Mouse (Mus musculus) MEL (cell line): ENCODE measurements around the gene Slc25a47. TPM values are rescaled to one million over a fixed set of nuclear protein-coding genes. Genes with fewer than 3 reads are reported as not detected.

Source experiments
- DNase-seq: peaks from one replicate; pipeline ENCODE4 v3.0.0; 2011; ENCODE audit warnings: low read depth, low spot score
- H3K27ac ChIP-seq: 2 replicates; pipeline ENCODE4 v1.5.1; 2012; ENCODE audit warnings: low read depth, mild to moderate bottlenecking, control low read depth, low read length, moderate library complexity; ENCODE audit not compliant: control insufficient read depth
- H3K27me3 ChIP-seq, 2 experiments: fragments of 150-350 bp in 1 of 2; sonication (generic) in 1 of 2; 2 replicates each; pipeline ENCODE4 v1.6.1; 2012; ENCODE audit warnings: low read length in 2 of 2, mild to moderate bottlenecking in 2 of 2, improper control_type of control experiment in 1 of 2, moderate library complexity in 1 of 2; ENCODE audit not compliant: insufficient read depth in 2 of 2, control insufficient read depth in 1 of 2
- H3K36me3 ChIP-seq, 2 experiments: 2 replicates each; pipeline ENCODE4 v1.6.1; 2012 to 2014; ENCODE audit warnings: low read length in 2 of 2, improper control_type of control experiment in 1 of 2, inconsistent platforms in 1 of 2, mild to moderate bottlenecking in 1 of 2; ENCODE audit not compliant: insufficient read depth in 2 of 2, control insufficient read depth in 1 of 2
- H3K4me1 ChIP-seq, 2 experiments: fragments of 150-350 bp in 1 of 2; sonication (generic) in 1 of 2; 2 replicates each; pipeline ENCODE4 v1.6.1; 2012; ENCODE audit warnings: low read length in 2 of 2, improper control_type of control experiment in 1 of 2, mild to moderate bottlenecking in 1 of 2; ENCODE audit not compliant: insufficient read depth in 2 of 2, control insufficient read depth in 1 of 2
- H3K4me3 ChIP-seq, 2 experiments: fragments of 150-350 bp in 1 of 2; sonication (generic) in 1 of 2; 2 replicates each; pipeline ENCODE4 v1.5.1; 2012; ENCODE audit warnings: low read depth in 2 of 2, low read length in 2 of 2, mild to moderate bottlenecking in 2 of 2, moderate library complexity in 2 of 2, control low read depth in 1 of 2, improper control_type of control experiment in 1 of 2; ENCODE audit not compliant: control insufficient read depth in 1 of 2, insufficient read depth in 1 of 2
- H3K79me2 ChIP-seq: 2 replicates; pipeline ENCODE4 v1.6.1; 2012; ENCODE audit warnings: mild to moderate bottlenecking, low read length, moderate library complexity; ENCODE audit not compliant: control insufficient read depth, poor library complexity, insufficient read depth
- H3K9ac ChIP-seq: 2 replicates; pipeline ENCODE4 v1.6.1; 2012; ENCODE audit warnings: low read depth, mild to moderate bottlenecking, control low read depth, low read length, moderate library complexity; ENCODE audit not compliant: control insufficient read depth, poor library complexity, severe bottlenecking
- H3K9me3 ChIP-seq: fragments of 150-350 bp; sonication (generic); replicated peaks from 2 replicates; pipeline ENCODE4 v1.6.1; 2012; ENCODE audit warnings: mild to moderate bottlenecking, low read length, improper control_type of control experiment, moderate library complexity; ENCODE audit not compliant: insufficient read depth
- CHD1 ChIP-seq: IDR thresholded peaks from 2 replicates; pipeline ENCODE4 v1.6.1; 2012; ENCODE audit warnings: low read depth, mild to moderate bottlenecking, inconsistent platforms, low read length, improper control_type of control experiment
- CHD2 ChIP-seq: IDR thresholded peaks from 2 replicates; pipeline ENCODE4 v1.6.1; 2011; ENCODE audit warnings: low read length, improper control_type of control experiment
- CTCF ChIP-seq, 3 experiments: IDR thresholded peaks in 2 of 3; conservative IDR thresholded peaks in 1 of 3; 2 replicates each; pipeline ENCODE4 v1.5.1; 2011 to 2012; ENCODE audit warnings: low read length in 3 of 3, low read depth in 2 of 3, mild to moderate bottlenecking in 2 of 3, improper control_type of control experiment in 1 of 3, inconsistent platforms in 1 of 3, mixed read lengths in 1 of 3, moderate library complexity in 1 of 3; ENCODE audit not compliant: control insufficient read depth in 1 of 3, insufficient read depth in 1 of 3, poor library complexity in 1 of 3, severe bottlenecking in 1 of 3
- E2F4 ChIP-seq: IDR thresholded peaks from 2 replicates; pipeline ENCODE4 v1.6.1; 2011; ENCODE audit warnings: low read depth, low read length, improper control_type of control experiment, borderline replicate concordance
- ELF1 ChIP-seq: IDR thresholded peaks from 2 replicates; pipeline ENCODE4 v1.6.1; 2014; ENCODE audit warnings: low read depth, mild to moderate bottlenecking, inconsistent platforms, low read length, improper control_type of control experiment, moderate library complexity
- EP300 ChIP-seq, 2 experiments: IDR thresholded peaks; 2 replicates each; pipeline ENCODE4 v1.6.1; 2011; ENCODE audit warnings: improper control_type of control experiment in 2 of 2, low read length in 2 of 2, low read depth in 1 of 2, mild to moderate bottlenecking in 1 of 2
- ETS1 ChIP-seq: IDR thresholded peaks from 2 replicates; pipeline ENCODE4 v1.6.1; 2012; ENCODE audit warnings: low read depth, mild to moderate bottlenecking, inconsistent platforms, low read length, improper control_type of control experiment, moderate library complexity
- GABPA ChIP-seq: IDR thresholded peaks from 2 replicates; pipeline ENCODE4 v1.6.1; 2012; ENCODE audit warnings: low read depth, mild to moderate bottlenecking, inconsistent platforms, low read length, improper control_type of control experiment, moderate library complexity
- GATA1 ChIP-seq: IDR thresholded peaks from 2 replicates; pipeline ENCODE4 v1.6.1; 2011; ENCODE audit warnings: low read depth, low read length, improper control_type of control experiment
- HCFC1 ChIP-seq: IDR thresholded peaks from 2 replicates; pipeline ENCODE4 v1.6.1; 2012; ENCODE audit warnings: low read depth, mild to moderate bottlenecking, inconsistent platforms, low read length, improper control_type of control experiment, moderate library complexity
- JUND ChIP-seq: IDR thresholded peaks from 2 replicates; pipeline ENCODE4 v1.6.1; 2011; ENCODE audit warnings: low read depth, mild to moderate bottlenecking, improper control_type of control experiment, low read length
- MAX ChIP-seq: IDR thresholded peaks from 2 replicates; pipeline ENCODE4 v1.6.1; 2011; ENCODE audit warnings: low read length, improper control_type of control experiment
- MAZ ChIP-seq: IDR thresholded peaks from 2 replicates; pipeline ENCODE4 v1.6.1; 2012; ENCODE audit warnings: low read depth, mild to moderate bottlenecking, inconsistent platforms, low read length, improper control_type of control experiment
- MXI1 ChIP-seq: IDR thresholded peaks from 2 replicates; pipeline ENCODE4 v1.6.1; 2011; ENCODE audit warnings: mild to moderate bottlenecking, low read depth, low read length, improper control_type of control experiment
- MYB ChIP-seq: IDR thresholded peaks from 2 replicates; pipeline ENCODE4 v1.6.1; 2011; ENCODE audit warnings: mild to moderate bottlenecking, low read depth, low read length, improper control_type of control experiment
- MYC ChIP-seq: IDR thresholded peaks from 2 replicates; pipeline ENCODE4 v1.6.1; 2011; ENCODE audit warnings: low read depth, mild to moderate bottlenecking, low read length, improper control_type of control experiment, moderate library complexity
- NELFE ChIP-seq: IDR thresholded peaks from 2 replicates; pipeline ENCODE4 v1.6.1; 2011; ENCODE audit warnings: low read depth, low read length, improper control_type of control experiment
- NRF1 ChIP-seq: IDR thresholded peaks from 2 replicates; pipeline ENCODE4 v1.6.1; 2014; ENCODE audit warnings: low read depth, mild to moderate bottlenecking, inconsistent platforms, low read length, improper control_type of control experiment, moderate library complexity; ENCODE audit not compliant: poor library complexity, insufficient read depth, severe bottlenecking
- POLR2A ChIP-seq, 2 experiments: IDR thresholded peaks; 2 replicates each; pipeline ENCODE4 v1.6.1; 2011 to 2012; ENCODE audit warnings: low read length in 2 of 2, mild to moderate bottlenecking in 2 of 2, control low read depth in 1 of 2, improper control_type of control experiment in 1 of 2, low read depth in 1 of 2, moderate library complexity in 1 of 2; ENCODE audit not compliant: control insufficient read depth in 1 of 2, insufficient read depth in 1 of 2, poor library complexity in 1 of 2
- POLR2AphosphoS2 ChIP-seq: IDR thresholded peaks from 2 replicates; pipeline ENCODE4 v1.6.1; 2011; ENCODE audit warnings: low read length, improper control_type of control experiment
- RAD21 ChIP-seq: IDR thresholded peaks from 2 replicates; pipeline ENCODE4 v1.6.1; 2011; ENCODE audit warnings: mild to moderate bottlenecking, low read depth, low read length, improper control_type of control experiment
- RCOR1 ChIP-seq: IDR thresholded peaks from 2 replicates; pipeline ENCODE4 v1.6.1; 2012; ENCODE audit warnings: low read depth, mild to moderate bottlenecking, inconsistent platforms, low read length, improper control_type of control experiment
- SIN3A ChIP-seq: IDR thresholded peaks from 2 replicates; pipeline ENCODE4 v1.6.1; 2012; ENCODE audit warnings: low read length, improper control_type of control experiment, inconsistent platforms
- SMC3 ChIP-seq: IDR thresholded peaks from 2 replicates; pipeline ENCODE4 v1.6.1; 2011; ENCODE audit warnings: low read depth, low read length, improper control_type of control experiment
- TAL1 ChIP-seq: IDR thresholded peaks from 2 replicates; pipeline ENCODE4 v1.6.1; 2012; ENCODE audit warnings: mild to moderate bottlenecking, inconsistent platforms, low read length, moderate library complexity, mixed read lengths
- TBP ChIP-seq: IDR thresholded peaks from 2 replicates; pipeline ENCODE4 v1.8.0; 2011; ENCODE audit warnings: low read depth, low read length, improper control_type of control experiment
- TCF12 ChIP-seq: IDR thresholded peaks from 2 replicates; pipeline ENCODE4 v1.6.1; 2014; ENCODE audit warnings: low read depth, mild to moderate bottlenecking, inconsistent platforms, low read length, improper control_type of control experiment, moderate library complexity
- UBTF ChIP-seq: IDR thresholded peaks from 2 replicates; pipeline ENCODE4 v1.6.1; 2012; ENCODE audit warnings: low read depth, mild to moderate bottlenecking, inconsistent platforms, low read length, improper control_type of control experiment, moderate library complexity, borderline replicate concordance; ENCODE audit not compliant: insufficient read depth
- USF1 ChIP-seq: IDR thresholded peaks from 2 replicates; pipeline ENCODE4 v1.6.1; 2014; ENCODE audit warnings: low read depth, mild to moderate bottlenecking, inconsistent platforms, low read length, improper control_type of control experiment, moderate library complexity
- ZC3H11A ChIP-seq: IDR thresholded peaks from 2 replicates; pipeline ENCODE4 v1.6.1; 2012; ENCODE audit warnings: low read depth, mild to moderate bottlenecking, inconsistent platforms, low read length, improper control_type of control experiment
- ZKSCAN1 ChIP-seq: IDR thresholded peaks from 2 replicates; pipeline ENCODE4 v1.6.1; 2012; ENCODE audit warnings: low read depth, mild to moderate bottlenecking, inconsistent platforms, low read length, improper control_type of control experiment, moderate library complexity
- ZMIZ1 ChIP-seq: IDR thresholded peaks from 2 replicates; pipeline ENCODE4 v1.6.1; 2012; ENCODE audit warnings: low read depth, mild to moderate bottlenecking, inconsistent platforms, low read length, improper control_type of control experiment, moderate library complexity
- ZNF384 ChIP-seq: IDR thresholded peaks from 2 replicates; pipeline ENCODE4 v1.6.1; 2012; ENCODE audit warnings: low read depth, mild to moderate bottlenecking, inconsistent platforms, low read length, improper control_type of control experiment
- polyA plus RNA-seq, 2 experiments: library from polyadenylated mRNA; stranded (reverse) in 1 of 2; unstranded in 1 of 2; fragments of >175 nt in 1 of 2; fragments of >200 nt in 1 of 2; gene quantifications; 2 replicates each; pipeline versions ENCODE4 v1.2.1 to v1.2.4; 2012; ENCODE audit warnings: low replicate concordance in 2 of 2, low read depth in 1 of 2; ENCODE audit not compliant: insufficient read length in 2 of 2, insufficient read depth in 1 of 2, missing spikeins in 1 of 2
- total RNA-seq: library from RNA; depleted of rRNA; stranded (reverse); fragments of 300-350 nt; gene quantifications from 2 replicates; pipeline ENCODE4 v1.2.3, GENCODE M21; 2012

Slc25a47 gene
- total and polyA plus RNA-seq, 3 experiments = 15.6 to 17.9 TPM; not detected in 1

DNA sequence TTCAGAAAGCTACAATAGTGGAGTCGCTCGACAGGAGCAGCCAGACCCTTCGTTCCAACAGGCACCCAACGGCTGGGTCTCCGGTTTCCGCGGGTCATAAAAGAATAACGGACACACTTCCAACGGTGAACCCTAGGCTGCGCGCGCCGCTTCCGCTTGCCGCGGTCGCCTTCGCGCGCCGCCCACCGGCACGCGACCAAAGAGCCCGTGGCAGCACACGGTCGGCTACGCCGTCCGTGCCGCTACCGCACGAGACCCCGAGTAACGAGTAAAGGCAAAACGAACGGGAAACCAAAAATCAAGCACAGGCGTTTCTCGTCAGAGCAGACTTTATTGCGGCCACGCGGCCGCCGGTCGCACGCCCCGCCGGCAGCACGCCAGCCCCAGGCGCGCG is 43.7 kb upstream of the Slc25a47 start (continued):
- TF ChIP-seq UBTF (no peak), ELF1 (peak; percentile 83), MYC (peak; percentile 89; the same call in 1 of the 2 replicates), TBP (peak; percentile 89), USF1 (0 out of 2 replicates have a peak, but pooled peaks have one; percentile 31), SMC3 (no peak; the same call in none of the 2 replicates), JUND (no peak), GATA1 (no peak), CTCF (IDR thresholded peaks at IDR 0.05 in 2 of 3, conservative IDR thresholded peaks at IDR 0.05 in 1 of 3; ENCODE audit: control insufficient read depth in 1 of 3, insufficient read depth in 1 of 3, low read depth in 2 of 3, low read length in 3 of 3, poor library complexity in 1 of 3, severe bottlenecking in 1 of 3) (0 out of 6 replicates have a peak, but pooled peaks of 1 of the 3 experiments have one; percentile 5), MYB (peak; percentile 98), CHD2 (0 out of 2 replicates have a peak, but pooled peaks have one; percentile 17), NRF1 (peak; percentile 74), ZNF384 (no peak), MAX (peak; percentile 82)
- TF ChIP-seq, all 39 proteins: peak for 23

DNA sequence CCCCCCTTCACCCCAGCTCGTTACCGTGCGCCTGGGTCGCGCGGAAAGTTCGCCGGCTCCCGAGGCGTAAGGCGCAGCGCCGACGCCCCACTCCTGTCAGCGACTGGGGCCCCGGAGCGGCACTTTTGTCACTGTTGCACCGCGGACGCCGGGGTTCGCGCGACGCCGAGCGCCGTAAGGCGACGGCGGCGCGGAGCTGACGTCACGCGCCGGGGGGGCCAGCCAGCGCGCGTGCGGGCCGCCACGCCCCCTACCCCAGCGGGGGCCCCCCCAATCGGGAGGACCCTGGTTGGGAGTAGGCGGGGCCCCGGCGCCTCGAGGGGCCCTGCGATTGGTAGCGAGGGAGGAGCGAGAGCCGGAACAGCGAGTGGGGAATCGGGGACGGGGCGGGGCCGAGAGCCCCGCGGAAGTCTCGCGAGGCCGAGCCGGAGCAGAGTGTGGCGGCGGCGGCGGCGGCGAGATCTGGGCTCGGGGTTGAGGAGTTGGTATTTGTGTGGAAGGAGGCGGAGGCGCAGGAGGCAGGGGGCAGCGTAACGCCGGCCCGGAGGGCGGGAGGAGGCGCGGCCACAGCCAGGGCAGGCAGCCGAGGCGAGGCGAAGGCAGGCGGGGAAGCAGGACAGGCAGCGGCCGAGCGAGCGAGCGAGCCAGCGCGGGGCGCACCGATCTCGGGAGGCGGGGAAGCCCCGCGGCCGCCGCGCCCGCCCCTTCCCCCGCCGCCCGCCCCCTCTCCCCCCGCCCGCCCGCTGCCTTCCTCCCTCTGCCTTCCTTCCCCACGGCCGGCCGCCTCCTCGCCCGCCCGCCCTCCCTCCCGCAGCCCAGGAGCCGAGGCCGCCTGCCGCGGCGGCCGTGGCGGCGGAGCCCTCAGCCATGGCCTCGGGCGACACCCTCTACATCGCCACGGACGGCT is 43.0 kb upstream of the Slc25a47 start, which contains the start of gene Yy1:
Yy1 (plus strand) TSS at position 428 of the 907 bp plus-strand sequence.
- H3K4me1 ChIP-seq = peaks cover 17 to 18% of the 10 kb centered on the region in 2 experiments
- H3K9ac ChIP-seq = peak within 1 kb of the TSS; percentile 98
- TF ChIP-seq TBP (no peak), RAD21 (no peak), RCOR1 (no peak), MXI1 (no peak; the same call in none of the 2 replicates), CHD1 (no peak), TCF12 (0 out of 2 replicates have a peak, but pooled peaks have one; percentile 35), E2F4 (no peak), JUND (no peak), ZNF384 (no peak), ZC3H11A (no peak), TAL1 (no peak), MAX (no peak), CHD2 (peak; percentile 86), HCFC1 (peak; percentile 75), SIN3A (peak; percentile 74; the same call in 1 of the 2 replicates), GABPA (no peak), ETS1 (no peak), POLR2AphosphoS2 (peak; percentile 71; the same call in 1 of the 2 replicates), ELF1 (peak; percentile 80), MAZ (peak; percentile 20; the same call in 1 of the 2 replicates), POLR2A (IDR thresholded peaks at IDR 0.05; ENCODE audit: control insufficient read depth in 1 of 2, insufficient read depth in 1 of 2, low read depth in 1 of 2, low read length in 2 of 2, poor library complexity in 1 of 2) (peak; percentile 54 to 77; a peak in 3 of 4 replicates), GATA1 (no peak), EP300 (IDR thresholded peaks at IDR 0.05; ENCODE audit: low read depth in 1 of 2, low read length in 2 of 2) (no peak), ZMIZ1 (peak; percentile 81), NELFE (peak; percentile 76), ZKSCAN1 (no peak)

More for the DNA sequence above, 43.0 kb upstream of the Slc25a47 start, which contains the start of gene Yy1:
- peak within 1 kb of the TSS; percentile 95 to 99 for H3K4me3 ChIP-seq
- peak; percentile 97 for DNase-seq
- no peaks in the 10 kb centered on the region for H3K9me3 ChIP-seq
- peak within 1 kb of the TSS; percentile 98 for H3K27ac ChIP-seq
- H3K27me3 ChIP-seq = no peaks in the 10 kb centered on the region
- H3K36me3 ChIP-seq = peaks cover 2 to 45% of the 10 kb centered on the region in 2 experiments
- peaks cover 84% of the 10 kb centered on the region for H3K79me2 ChIP-seq
